Mouse (Mus musculus) testis, adult 2 months (tissue): ENCODE results near the gene Abo.
"Not testable (repeated sequence)": the region's sequence is repeated elsewhere in the genome, so short reads cannot be mapped to it uniquely, and the experiment has no call there.

Experiments used
- CTCF ChIP-seq: fragments of 200-500 bp; IDR thresholded peaks from 2 replicates; pipeline ENCODE4 v1.5.1; 2012; ENCODE audit warnings: low read depth, mild to moderate bottlenecking, inconsistent platforms, low read length, moderate library complexity; ENCODE audit not compliant: control insufficient read depth, insufficient read depth, insufficient replicate concordance
- POLR2A ChIP-seq: fragments of 200-500 bp; IDR thresholded peaks from 2 replicates; pipeline ENCODE4 v1.6.1; 2012; ENCODE audit warnings: low read depth, mild to moderate bottlenecking, inconsistent platforms, low read length, moderate library complexity; ENCODE audit not compliant: control insufficient read depth

GRCm38 (mm10) chr2:26886170-26886569, 21.4 kb upstream of the Abo start:
- not testable (repeated sequence) for TF ChIP-seq CTCF, POLR2A
